In genomic region chr17:75033872-75034615, GRCm38 (mm10) we compare ENCODE assay signal across 17 mouse cellular contexts. TPM values are rescaled to one million over a fixed set of nuclear protein-coding genes. Genes with fewer than 3 reads are reported as not detected.
DNase-seq lines count a peak whose midpoint lies in the region; ATAC-seq and TF ChIP-seq lines count a peak whose summit lies in the region.
"Had no signal": no experiment of that assay in that cellular context is flagged by ENCODE, and none has a peak within 500 bp of the region (broad histone marks: within the 10 kb centered on the region; RNA-seq: fewer than 3 reads in every experiment).

No protein-coding gene starts in this region.

- no peak overlapping the region for H3K4me3 ChIP-seq in forebrain, postnatal 0 days (ENCODE audit: low read depth, low read length)
- no peak overlapping the region for H3K4me3 ChIP-seq in forebrain, embryonic 10.5 days
- H3K4me3 ChIP-seq in intestine, postnatal 0 days (ENCODE audit: low read depth, low read length): no peak overlapping the region
- H3K4me3 ChIP-seq in intestine, embryonic 16.5 days (ENCODE audit: low read length): no peak overlapping the region
- no peak overlapping the region for H3K4me3 ChIP-seq in lung, embryonic 16.5 days (ENCODE audit: low read length)
- H3K4me3 ChIP-seq: embryonic facial prominence, embryonic 10.5 days; forebrain, embryonic 15.5 days; heart, embryonic 12.5 days; hindbrain, embryonic 15.5 days had no signal

- no peak overlapping the region for H3K9ac ChIP-seq in forebrain, postnatal 0 days
- no peak overlapping the region for H3K9ac ChIP-seq in intestine, postnatal 0 days (ENCODE audit: low read depth, low read length)
- no peak overlapping the region for H3K9ac ChIP-seq in intestine, embryonic 16.5 days (ENCODE audit: low read depth, low read length)
- H3K9ac ChIP-seq in lung, embryonic 16.5 days (ENCODE audit: low read length): no peak overlapping the region
- H3K9ac ChIP-seq: forebrain, embryonic 15.5 days; heart, embryonic 12.5 days; hindbrain, embryonic 15.5 days had no signal

- no peak overlapping the region for H3K4me2 ChIP-seq in forebrain, postnatal 0 days (ENCODE audit: low read depth)
- H3K4me2 ChIP-seq in intestine, postnatal 0 days (replicated peaks; ENCODE audit: low read depth): no peak overlapping the region
- H3K4me2 ChIP-seq in intestine, embryonic 16.5 days (ENCODE audit: low read depth, low read length): no peak overlapping the region
- H3K4me2 ChIP-seq in lung, embryonic 16.5 days (ENCODE audit: low read depth, low read length): no peak overlapping the region
- H3K4me2 ChIP-seq: forebrain, embryonic 15.5 days; heart, embryonic 12.5 days; hindbrain, embryonic 15.5 days had no signal

- peak; percentile 50; the same call in 1 of the 2 replicates for ATAC-seq in forebrain, postnatal 0 days
- ATAC-seq in intestine, postnatal 0 days: no peak
- ATAC-seq in intestine, embryonic 16.5 days: no peak
- peak; percentile 71 for ATAC-seq in lung, embryonic 16.5 days (ENCODE audit: low read depth)
- ATAC-seq: forebrain, embryonic 15.5 days had no signal

- H3K27me3 ChIP-seq in forebrain, postnatal 0 days (ENCODE audit: insufficient read depth, low read length): no peaks in the 10 kb centered on the region
- H3K27me3 ChIP-seq in forebrain, embryonic 10.5 days (ENCODE audit: poor library complexity, severe bottlenecking): no peaks in the 10 kb centered on the region
- H3K27me3 ChIP-seq in intestine, postnatal 0 days (replicated peaks; ENCODE audit: control insufficient read depth, insufficient read depth, low read length): no peaks in the 10 kb centered on the region
- no peaks in the 10 kb centered on the region for H3K27me3 ChIP-seq in intestine, embryonic 16.5 days (replicated peaks; ENCODE audit: control insufficient read depth, insufficient read depth, low read length)
- no peaks in the 10 kb centered on the region for H3K27me3 ChIP-seq in lung, embryonic 16.5 days (ENCODE audit: control insufficient read depth, insufficient read depth, low read depth, low read length)
- H3K27me3 ChIP-seq: CH12.LX; forebrain, embryonic 15.5 days; heart, embryonic 12.5 days; hindbrain, embryonic 15.5 days had no signal

- no peak for TF ChIP-seq CTCF in forebrain, postnatal 0 days (IDR thresholded peaks at IDR 0.05; ENCODE audit: low read depth)
- TF ChIP-seq CTCF in intestine, postnatal 0 days (IDR thresholded peaks at IDR 0.05; ENCODE audit: low read depth): 0 out of 2 replicates have a peak, but pooled peaks have one; percentile 2

- no peak overlapping the region for H3K27ac ChIP-seq in forebrain, postnatal 0 days (ENCODE audit: low read depth, low read length)
- no peak overlapping the region for H3K27ac ChIP-seq in forebrain, embryonic 10.5 days
- H3K27ac ChIP-seq in intestine, postnatal 0 days (ENCODE audit: low read depth, low read length): no peak overlapping the region
- H3K27ac ChIP-seq in intestine, embryonic 16.5 days (ENCODE audit: low read length): no peak overlapping the region
- H3K27ac ChIP-seq in lung, embryonic 16.5 days (ENCODE audit: low read length): no peak overlapping the region
- H3K27ac ChIP-seq: embryonic facial prominence, embryonic 10.5 days; forebrain, embryonic 15.5 days; hindbrain, embryonic 15.5 days had no signal

- DNase-seq in forebrain, postnatal 0 days: no peak
- no peak for DNase-seq in forebrain, embryonic 10.5 days (ENCODE audit: extremely low spot score, low spot score)
- peak; percentile 7 for DNase-seq in lung, postnatal 14 days
- DNase-seq in MN1 (ENCODE audit: low spot score): no peak
- DNase-seq in kidney, adult 9 months: no peak
- DNase-seq: adrenal gland, adult 8-10 months; adrenal gland, postnatal 36 days; cerebellum, adult 2 months; cerebellum, postnatal 10 days had no signal

- H3K36me3 ChIP-seq in forebrain, postnatal 0 days (ENCODE audit: insufficient read depth): no peaks in the 10 kb centered on the region
- H3K36me3 ChIP-seq in forebrain, embryonic 10.5 days (replicated peaks): no peaks in the 10 kb centered on the region
- no peaks in the 10 kb centered on the region for H3K36me3 ChIP-seq in intestine, postnatal 0 days (ENCODE audit: control insufficient read depth, insufficient read depth)
- no peaks in the 10 kb centered on the region for H3K36me3 ChIP-seq in intestine, embryonic 16.5 days (ENCODE audit: control insufficient read depth, insufficient read depth, low read length)
- H3K36me3 ChIP-seq in lung, embryonic 16.5 days (ENCODE audit: control insufficient read depth, insufficient read depth, low read length): no peaks in the 10 kb centered on the region
- H3K36me3 ChIP-seq: embryonic facial prominence, embryonic 10.5 days; forebrain, embryonic 15.5 days; hindbrain, embryonic 15.5 days had no signal

- 65% methylated on average over 21 of the region's 21 CpGs for WGBS in forebrain, postnatal 0 days
- WGBS in forebrain, embryonic 10.5 days: 92% methylated on average over 21 of the region's 21 CpGs
- WGBS in intestine, postnatal 0 days: 56% methylated on average over 21 of the region's 21 CpGs
- WGBS in intestine, embryonic 16.5 days: 62% methylated on average over 21 of the region's 21 CpGs
- 47% methylated on average over 21 of the region's 21 CpGs for WGBS in lung, embryonic 16.5 days

- H3K4me1 ChIP-seq in forebrain, postnatal 0 days (ENCODE audit: insufficient read depth): no peaks in the 10 kb centered on the region
- H3K4me1 ChIP-seq in forebrain, embryonic 10.5 days: no peaks in the 10 kb centered on the region
- H3K4me1 ChIP-seq in intestine, postnatal 0 days (replicated peaks; ENCODE audit: control insufficient read depth, insufficient read depth, low read length): no peaks in the 10 kb centered on the region
- no peaks in the 10 kb centered on the region for H3K4me1 ChIP-seq in intestine, embryonic 16.5 days (ENCODE audit: control insufficient read depth, insufficient read depth, low read length)
- peaks cover 2% of the 10 kb centered on the region; the same call in 1 of the 2 replicates for H3K4me1 ChIP-seq in lung, embryonic 16.5 days (replicated peaks; ENCODE audit: control insufficient read depth, insufficient read depth, low read length)
- H3K4me1 ChIP-seq: forebrain, embryonic 15.5 days; hindbrain, embryonic 15.5 days had no signal

- H3K9me3 ChIP-seq in forebrain, postnatal 0 days (ENCODE audit: low read length): no peaks in the 10 kb centered on the region
- H3K9me3 ChIP-seq in forebrain, embryonic 10.5 days: no peaks in the 10 kb centered on the region
- H3K9me3 ChIP-seq in intestine, postnatal 0 days (ENCODE audit: control insufficient read depth): no peaks in the 10 kb centered on the region
- no peaks in the 10 kb centered on the region for H3K9me3 ChIP-seq in intestine, embryonic 16.5 days (ENCODE audit: control insufficient read depth, low read length)
- no peaks in the 10 kb centered on the region for H3K9me3 ChIP-seq in lung, embryonic 16.5 days (ENCODE audit: control insufficient read depth, low read length)
- H3K9me3 ChIP-seq: embryonic facial prominence, embryonic 10.5 days; forebrain, embryonic 15.5 days; heart, embryonic 12.5 days; hindbrain, embryonic 15.5 days had no signal

RNA-seq across cellular contexts. Expression of gene Ltbp1, which starts 28.7 kb away (rescaled TPM):
- 2.0 and 5.2 TPM in 2 replicates for total RNA-seq in forebrain, postnatal 0 days (2014; rRNA removed)
- polyA plus RNA-seq in forebrain, postnatal 0 days (2015; fragmentation: Nextera tagmentation; extraction: Ambion mirVana): 1.1 and 1.5 TPM in 2 replicates
- 4.5 TPM in 2 replicates for polyA plus RNA-seq in forebrain, embryonic 10.5 days (2016; fragmentation: Nextera tagmentation; extraction: Ambion mirVana)
- polyA plus RNA-seq in intestine, postnatal 0 days (2015; fragmentation: Nextera tagmentation; extraction: Ambion mirVana): 8.1 and 8.5 TPM in 2 replicates
- 12.2 and 13.6 TPM in 2 replicates for polyA plus RNA-seq in intestine, embryonic 16.5 days (2015; fragmentation: Nextera tagmentation; extraction: Ambion mirVana)
- 24.2 and 24.4 TPM in 2 replicates for polyA plus RNA-seq in lung, embryonic 16.5 days (2015; fragmentation: Nextera tagmentation; extraction: Ambion mirVana)

Comparison
In these comparisons a context has a peak if more than half of its experiments do, and no peak if none do; other contexts are left out.
1. ATAC-seq: peak in forebrain, postnatal 0 days (single experiment) and lung, embryonic 16.5 days (single experiment); none in intestine, postnatal 0 days (single experiment) and intestine, embryonic 16.5 days (single experiment).